Mouse (Mus musculus) ES-CJ7 (cell line): ENCODE results near the gene Pam.
"Not testable (repeated sequence)": the region's sequence is repeated elsewhere in the genome, so short reads cannot be mapped to it uniquely, and the experiment has no call there.

Source experiments
- DNase-seq: peaks from one replicate; pipeline ENCODE4 v3.0.0; 2011; ENCODE audit warnings: low read depth, low spot score

Pam gene

DNA sequence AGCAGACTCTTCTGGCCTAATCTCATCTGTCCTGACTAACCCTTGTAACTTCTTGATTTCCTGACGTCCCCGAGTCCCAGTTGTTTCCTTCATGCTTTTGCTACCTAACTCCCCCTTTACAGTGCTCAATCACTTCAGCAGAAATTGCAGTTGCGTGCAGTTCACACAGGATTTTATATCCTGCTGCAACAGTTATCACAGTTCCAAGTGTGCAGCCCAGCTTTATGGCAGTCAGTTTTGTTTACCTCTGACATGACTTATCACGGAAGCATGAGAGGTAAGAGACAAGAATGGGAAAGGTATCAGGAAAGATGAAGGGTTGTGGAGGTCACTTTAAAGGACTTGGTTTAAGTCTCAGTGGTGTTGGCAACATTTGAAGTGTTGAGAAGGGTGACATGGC lies 125.7 kb downstream of the Pam start:
- DNase-seq = no peak

DNA sequence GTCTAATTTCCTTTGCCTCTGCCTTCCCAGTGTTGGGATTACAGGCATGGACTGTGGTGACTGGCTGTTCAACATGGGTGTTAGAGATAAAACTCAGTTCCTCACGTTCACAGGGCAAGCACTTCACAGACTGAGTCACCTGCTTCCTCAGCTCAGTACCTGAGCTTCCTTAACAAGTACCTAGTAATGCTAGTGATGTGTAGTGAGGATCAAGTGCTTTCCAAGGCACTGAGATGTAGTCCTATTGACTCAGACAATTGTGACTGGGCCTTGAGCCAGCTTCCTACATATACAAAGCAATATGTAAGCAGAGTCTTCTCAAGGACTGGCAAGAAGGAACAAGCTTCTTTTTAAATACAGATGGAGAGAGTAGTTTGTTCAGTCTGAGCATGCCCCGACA lies 131.7 kb downstream of the Pam start:
- no peak for DNase-seq

DNA sequence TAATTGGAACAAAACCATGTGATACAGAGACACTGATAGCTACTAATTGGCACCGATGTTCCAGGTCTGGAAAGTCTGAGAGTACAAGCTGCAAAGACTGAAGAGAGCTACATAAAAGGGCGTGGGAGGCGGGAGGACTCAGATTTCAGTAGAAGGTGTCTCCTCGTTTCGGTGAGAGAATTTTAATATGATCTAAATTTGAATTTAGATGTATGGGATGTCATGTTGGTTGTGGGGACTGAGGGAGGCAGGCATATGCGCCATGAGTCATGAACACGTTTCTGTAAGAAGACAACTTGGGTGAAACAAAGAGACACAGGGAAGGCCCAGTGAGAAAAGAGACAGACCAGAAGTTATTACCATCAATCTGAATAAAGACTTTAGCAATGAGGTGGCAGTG lies 133.3 kb downstream of the Pam start:
- DNase-seq = no peak

- DNase-seq = no peak
Observed at GRCm38 (mm10) chr1:97960681-97961080, 134.8 kb downstream of the Pam start.

- DNase-seq = no peak
Observed at GRCm38 (mm10) chr1:97960124-97960523, 135.3 kb downstream of the Pam start.

DNA sequence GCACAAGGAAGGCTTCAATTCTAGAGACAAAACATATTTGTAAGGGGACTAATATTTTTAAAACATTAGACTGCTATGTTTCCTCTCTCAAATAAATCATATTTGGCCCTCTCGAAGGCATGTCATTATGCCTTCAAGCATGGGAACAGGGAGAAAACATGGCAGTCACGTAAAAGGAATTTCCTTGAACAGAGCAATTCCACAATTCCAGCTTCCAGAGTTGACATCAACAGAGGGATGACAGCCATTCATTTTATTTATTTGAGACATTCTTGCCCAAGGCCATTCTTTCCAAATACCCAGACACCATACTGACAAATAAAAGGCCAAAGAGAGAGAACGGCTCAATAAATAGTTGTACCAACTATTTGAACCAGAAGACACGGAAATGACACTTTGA lies 136.7 kb downstream of the Pam start:
- no peak for DNase-seq

DNA sequence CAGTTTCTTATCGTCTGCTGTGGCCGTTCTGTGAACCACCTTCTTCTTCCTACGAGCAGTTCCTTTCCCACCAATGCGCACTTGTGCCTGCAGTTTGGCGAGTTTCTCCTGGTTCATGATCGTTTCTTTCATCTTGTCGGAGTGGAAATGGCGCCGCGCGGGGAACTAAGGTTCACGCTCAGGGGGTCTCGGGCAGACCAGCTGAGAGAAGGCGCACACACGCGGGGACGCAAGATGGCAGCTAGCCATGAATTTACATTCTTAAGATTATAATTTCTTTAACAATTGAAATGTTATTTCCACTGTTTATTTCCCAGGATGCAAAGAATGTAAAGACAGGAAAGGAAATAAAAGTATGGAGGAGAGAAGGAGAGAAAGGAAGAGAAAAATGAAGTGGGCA lies 146.2 kb downstream of the Pam start:
- not testable (repeated sequence) for DNase-seq

- DNase-seq = no peak
Observed at GRCm38 (mm10) chr1:97947100-97947499, 148.3 kb downstream of the Pam start.

- DNase-seq = no peak
Observed at GRCm38 (mm10) chr1:97943908-97944608, 151.4 kb downstream of the Pam start.

DNA sequence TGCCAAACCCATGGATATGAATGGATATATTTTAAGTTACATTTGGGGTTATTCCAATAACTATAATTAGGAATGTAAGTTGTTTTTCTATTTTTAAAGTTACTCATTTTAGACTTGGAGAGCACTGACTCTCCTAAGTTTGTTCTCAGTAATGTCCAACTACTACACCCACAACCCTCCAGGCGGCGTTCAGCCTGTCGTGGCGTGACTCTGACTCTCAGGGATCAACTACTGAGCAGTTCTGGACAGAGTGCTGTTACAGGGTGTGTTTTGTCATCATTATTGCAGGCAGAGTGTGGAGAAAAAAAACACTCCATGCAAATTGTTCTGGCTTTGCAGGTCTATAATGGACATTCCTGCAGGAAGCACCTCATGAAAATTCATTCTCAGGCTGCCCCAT lies 152.0 kb downstream of the Pam start:
- DNase-seq = no peak

- no peak for DNase-seq
Observed at GRCm38 (mm10) chr1:97942966-97943365, 152.5 kb downstream of the Pam start.

GRCm38 (mm10) chr1:97938586-97938985 lies 156.9 kb downstream of the Pam start:
- no peak for DNase-seq

DNA sequence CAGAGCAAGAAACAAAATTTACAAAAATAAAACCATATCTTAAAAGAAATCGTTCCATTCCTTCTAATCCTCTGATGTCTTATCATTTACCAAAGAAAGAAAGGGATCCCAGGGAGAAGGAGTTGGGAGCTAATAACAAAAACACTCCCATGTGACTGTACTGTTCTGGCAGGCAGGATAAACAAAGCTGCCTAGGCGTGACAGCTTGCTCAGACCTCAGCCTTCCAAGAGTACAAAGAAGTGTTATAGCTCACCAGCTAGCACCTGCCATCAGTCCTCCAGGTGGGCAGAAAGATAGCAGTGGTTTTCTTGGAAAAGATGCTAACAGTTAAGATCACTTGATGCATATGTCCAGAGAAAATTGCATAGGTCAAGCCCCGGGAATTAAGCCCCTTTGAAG lies 157.4 kb downstream of the Pam start:
- no peak for DNase-seq

GRCm38 (mm10) chr1:97934940-97935339 lies 160.5 kb downstream of the Pam start:
- DNase-seq = no peak

DNA sequence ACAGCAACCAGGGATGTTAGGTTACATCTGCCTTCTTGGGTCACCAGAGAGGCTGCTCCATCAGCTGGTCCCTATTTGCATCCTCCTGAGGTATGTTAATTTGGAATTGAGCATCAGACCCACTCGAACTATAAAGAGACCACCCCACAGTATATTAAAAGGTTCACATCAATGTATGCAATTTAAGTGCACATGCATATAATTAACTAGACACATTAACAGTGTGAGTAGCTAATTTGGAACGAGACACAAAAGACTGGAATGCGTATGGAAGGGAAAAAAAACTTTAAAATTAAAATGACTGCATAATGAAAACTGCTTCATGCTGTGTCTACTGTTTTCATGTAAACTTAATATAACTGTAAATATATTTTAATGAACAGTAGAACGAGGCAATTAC lies 164.2 kb downstream of the Pam start:
- DNase-seq = no peak

DNA sequence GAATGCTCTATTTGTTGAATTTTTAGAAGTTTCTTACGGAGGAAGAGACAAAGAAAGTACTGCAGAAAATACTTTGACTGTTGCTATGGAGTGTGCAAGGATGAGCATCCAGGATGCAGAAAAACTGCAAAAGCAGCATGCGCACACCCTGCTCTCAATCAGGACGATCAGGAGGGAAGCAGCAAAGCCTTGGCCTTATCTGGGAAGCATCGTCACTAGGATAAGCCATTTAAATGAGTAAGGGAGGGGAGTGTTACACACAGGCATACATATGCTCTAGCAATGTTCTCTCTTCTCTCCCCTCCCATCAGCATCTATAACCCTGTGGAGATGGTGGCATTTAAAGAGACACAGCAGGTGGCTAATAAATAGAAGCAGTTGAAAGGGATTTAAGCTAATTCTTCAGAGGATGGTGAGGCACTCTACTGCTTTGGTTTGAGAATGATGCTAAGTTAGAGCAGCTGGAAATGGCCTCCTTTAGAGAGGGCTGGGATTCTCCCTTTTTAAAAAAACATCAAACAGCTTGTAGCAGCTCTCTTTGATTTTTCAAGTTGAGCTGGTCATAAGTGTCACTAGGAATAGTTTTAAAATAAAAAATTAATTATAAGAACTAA lies 165.9 kb downstream of the Pam start:
- no peak for DNase-seq

DNA sequence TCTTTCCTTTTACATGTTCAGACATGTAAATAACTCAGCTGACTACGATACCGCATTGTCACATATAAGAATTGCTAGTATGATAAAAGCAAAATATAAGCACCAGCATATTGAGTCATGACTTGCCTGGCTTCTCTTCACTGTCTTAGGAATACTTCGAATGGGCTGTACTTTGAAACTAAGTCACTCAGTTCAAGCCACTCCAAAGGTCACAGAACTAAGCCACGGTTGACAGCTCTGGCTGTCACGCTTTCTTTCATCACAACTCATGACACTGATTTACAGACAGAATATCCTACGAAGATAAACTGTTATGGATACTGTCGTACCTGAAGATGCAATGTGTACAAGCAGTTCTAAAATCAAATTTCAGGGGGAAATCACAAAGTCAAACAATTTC lies 168.7 kb downstream of the Pam start:
- no peak for DNase-seq

- no peak for DNase-seq
Observed at GRCm38 (mm10) chr1:97926017-97926540, 169.4 kb downstream of the Pam start.

GRCm38 (mm10) chr1:97922395-97922794 lies 173.1 kb downstream of the Pam start:
- no peak for DNase-seq

- DNase-seq = no peak
Observed at GRCm38 (mm10) chr1:97921886-97922285, 173.6 kb downstream of the Pam start.

GRCm38 (mm10) chr1:97918495-97918894 lies 177.0 kb downstream of the Pam start:
- DNase-seq = no peak

DNA sequence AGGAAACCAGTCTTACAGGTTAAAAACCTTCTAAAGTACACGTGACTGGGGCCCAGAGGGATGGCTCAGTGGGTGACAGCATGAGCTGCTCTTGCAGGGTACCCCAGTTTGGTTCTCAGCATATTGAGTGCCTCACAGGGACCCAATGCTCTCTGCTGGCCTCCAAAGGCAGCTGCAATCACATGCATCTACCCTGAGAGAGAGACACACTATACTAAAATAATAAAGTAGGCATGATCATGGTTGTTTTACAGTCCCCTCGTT lies 178.5 kb downstream of the Pam start:
- no peak for DNase-seq

DNA sequence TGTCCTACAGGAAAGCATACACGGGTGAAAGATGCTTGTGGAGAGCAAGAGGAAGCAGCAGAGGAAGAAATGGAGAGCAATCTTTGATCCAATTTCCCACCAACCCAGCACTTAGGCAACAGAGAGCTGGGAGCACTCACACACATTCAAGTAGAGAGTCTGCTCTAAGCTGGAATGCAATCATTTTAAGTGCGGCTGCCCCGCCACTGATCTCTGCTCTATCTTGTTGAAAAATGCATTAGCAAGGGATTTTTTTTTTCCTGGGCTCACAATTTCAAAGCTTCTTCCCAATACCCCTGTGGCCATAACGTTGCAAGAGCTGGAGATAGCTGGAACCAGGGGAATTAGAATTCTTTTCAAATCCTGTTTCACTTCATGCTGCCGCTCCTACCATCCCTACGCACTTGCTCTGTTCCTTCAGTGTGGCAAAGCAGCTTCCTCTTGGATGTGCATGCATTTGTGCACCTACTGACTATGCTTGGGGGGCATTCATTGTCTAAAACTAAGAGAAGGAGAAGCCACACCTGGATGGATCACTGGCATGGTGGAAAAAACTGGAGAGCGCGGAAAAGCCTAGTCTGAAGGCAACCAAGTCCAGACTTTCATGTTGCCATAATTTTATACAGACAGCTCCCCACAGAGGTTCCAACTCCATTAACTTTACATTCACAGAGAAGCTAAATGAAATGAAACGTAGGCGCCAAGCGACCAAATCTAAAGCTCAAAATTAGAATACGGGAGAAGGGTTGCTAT lies 179.1 kb downstream of the Pam start:
- no peak for DNase-seq
